Mouse (Mus musculus): ENCODE results near the gene Mmp8.

DNA sequence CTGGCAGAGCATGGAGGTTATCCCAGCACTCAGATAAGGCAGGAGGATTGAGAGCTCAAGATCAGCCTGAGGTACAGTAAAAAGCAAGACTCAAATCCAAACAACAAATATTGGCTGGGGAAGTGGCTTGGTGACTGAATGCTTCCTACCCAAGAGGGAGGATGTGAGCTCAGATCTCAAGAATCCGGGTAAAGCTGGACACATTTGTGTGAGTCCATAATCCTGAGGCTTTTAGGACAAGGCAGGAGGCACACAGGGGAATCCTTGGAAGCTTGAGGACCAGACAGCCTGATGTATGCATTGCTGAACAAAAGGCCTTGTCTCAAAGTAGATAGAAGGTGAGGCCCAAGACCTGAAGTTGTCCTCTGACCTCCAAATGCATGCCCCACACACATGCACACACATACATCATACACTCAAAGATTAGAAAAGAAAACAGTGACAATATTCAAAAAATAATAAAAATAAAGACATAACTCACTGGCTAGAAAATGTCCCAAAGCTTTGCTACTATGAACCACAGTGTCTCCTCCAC is 13.3 kb upstream of the Mmp8 start:
- no peak for TF ChIP-seq CTCF (IDR thresholded peaks at IDR 0.05)
- TF ChIP-seq EP300 (IDR thresholded peaks at IDR 0.05): no peak
